Mouse (Mus musculus): ENCODE measurements around the gene Slc6a8. TPM values are rescaled to one million over a fixed set of nuclear protein-coding genes. Genes with fewer than 3 reads are reported as not detected.

Gene Slc6a8
- polyA plus RNA-seq, 2 experiments from 2014 or later = 0.36 to 0.61 TPM

DNA sequence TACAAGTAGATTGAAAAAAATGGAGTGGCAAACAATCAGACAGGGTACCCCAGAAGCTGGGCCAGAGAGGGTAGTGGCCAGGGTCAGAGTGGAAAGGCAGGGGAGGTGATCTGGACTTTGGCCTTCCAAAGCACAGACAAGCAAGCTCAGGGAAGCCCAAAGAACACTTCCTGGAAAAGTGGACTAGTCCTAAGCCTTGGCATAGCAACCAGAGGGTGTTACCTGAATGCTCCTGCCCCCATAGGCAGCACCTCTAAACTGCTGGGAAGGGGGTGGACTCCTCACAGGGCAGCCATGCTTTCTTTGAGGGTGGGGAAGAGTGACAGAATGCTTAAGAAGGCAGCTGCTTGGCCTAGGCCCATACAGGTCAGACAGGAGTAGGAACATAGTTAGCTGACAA, 12.0 kb downstream of the Slc6a8 start:
- no peak for ATAC-seq

GRCm38 (mm10) chrX:73685629-73686028, 12.7 kb downstream of the Slc6a8 start:
- ATAC-seq = no peak

- ATAC-seq = peak; percentile 32
Observed at GRCm38 (mm10) chrX:73690917-73691629, 18.1 kb downstream of the Slc6a8 start.

DNA sequence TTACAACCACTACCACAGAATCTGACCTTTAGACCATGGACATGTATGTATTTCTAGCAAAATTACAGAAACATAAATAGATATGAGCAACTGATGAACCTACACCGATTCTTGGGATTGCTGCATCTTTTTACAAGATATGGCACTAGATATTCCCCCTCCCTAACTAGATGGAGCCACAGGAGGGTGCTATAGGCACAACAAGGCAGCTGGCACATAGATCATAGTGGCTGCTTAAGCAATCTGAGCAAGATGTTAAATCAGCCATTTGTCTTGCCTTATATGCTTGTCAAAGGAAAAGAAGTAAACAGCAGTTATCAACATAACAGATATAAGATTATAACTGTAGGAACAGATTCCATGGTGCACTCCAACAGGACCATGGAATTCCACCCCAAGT, 27.5 kb downstream of the Slc6a8 start:
- no peak for ATAC-seq

DNA sequence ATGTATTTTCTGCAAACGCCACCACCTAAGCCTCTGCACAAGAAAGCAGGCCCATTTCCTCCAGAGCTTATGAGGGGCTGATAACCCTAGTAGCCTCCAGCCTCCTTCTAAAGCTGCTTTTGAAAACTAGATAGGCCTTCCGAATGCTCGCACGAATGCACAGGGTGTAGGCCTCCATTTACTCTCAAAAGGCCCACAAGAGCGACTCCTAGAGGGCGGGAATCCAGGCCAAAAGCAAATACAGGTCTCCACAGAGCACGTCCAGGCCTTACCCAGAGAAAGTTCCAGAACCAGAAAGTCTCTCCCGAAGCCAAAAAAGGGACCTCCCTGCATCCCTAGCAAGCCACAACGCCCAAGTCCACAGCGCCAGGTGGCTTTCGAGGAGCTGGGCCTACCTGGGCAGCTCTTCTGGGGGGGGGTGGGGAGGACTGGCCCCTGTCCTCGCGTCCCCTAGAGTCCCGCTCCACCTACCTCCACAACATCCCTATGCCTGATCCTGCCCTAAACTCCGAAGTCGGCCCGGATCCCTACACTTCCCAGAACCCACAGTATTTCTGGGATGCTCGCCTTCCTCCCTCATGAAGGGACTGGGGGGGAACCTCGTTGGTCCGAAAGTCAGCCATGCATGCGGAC, 42.6 kb downstream of the Slc6a8 start:
- no peak for ATAC-seq

DNA sequence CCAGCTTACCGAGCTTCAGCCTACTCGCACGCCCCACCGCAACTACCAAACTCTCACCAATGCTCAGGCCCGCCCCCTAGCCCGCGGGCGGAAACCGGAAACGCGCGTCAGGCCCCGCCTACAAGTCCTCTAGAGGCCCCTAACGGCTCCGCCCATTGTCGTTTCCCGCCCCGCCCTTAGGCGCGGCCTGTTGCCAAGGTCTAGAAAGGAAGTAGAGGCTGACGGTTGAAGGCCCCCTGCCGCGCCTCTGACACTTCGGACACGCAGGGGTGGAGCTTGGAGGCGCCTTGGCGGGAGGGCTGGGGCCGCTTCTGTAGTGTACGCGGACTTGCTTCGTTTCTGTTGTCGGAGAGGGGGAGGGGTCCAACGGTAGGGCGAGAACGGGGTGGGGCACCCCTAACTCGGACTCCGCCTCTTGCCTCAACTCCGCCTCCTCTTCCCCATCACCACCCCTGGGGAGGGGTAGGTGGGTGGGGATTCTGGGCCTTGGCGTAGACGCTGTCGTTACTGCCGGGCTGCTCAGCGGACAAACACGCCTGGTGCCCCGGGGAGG, 43.2 kb downstream of the Slc6a8 start, which contains the start of the genes Bcap31 and Abcd1:
TSS of gene Bcap31 (minus strand) at position 67 of the 553 bp plus-strand sequence.
TSS of gene Abcd1 (plus strand) at position 489 of the 553 bp plus-strand sequence.
- peak; percentile 86 for ATAC-seq

DNA sequence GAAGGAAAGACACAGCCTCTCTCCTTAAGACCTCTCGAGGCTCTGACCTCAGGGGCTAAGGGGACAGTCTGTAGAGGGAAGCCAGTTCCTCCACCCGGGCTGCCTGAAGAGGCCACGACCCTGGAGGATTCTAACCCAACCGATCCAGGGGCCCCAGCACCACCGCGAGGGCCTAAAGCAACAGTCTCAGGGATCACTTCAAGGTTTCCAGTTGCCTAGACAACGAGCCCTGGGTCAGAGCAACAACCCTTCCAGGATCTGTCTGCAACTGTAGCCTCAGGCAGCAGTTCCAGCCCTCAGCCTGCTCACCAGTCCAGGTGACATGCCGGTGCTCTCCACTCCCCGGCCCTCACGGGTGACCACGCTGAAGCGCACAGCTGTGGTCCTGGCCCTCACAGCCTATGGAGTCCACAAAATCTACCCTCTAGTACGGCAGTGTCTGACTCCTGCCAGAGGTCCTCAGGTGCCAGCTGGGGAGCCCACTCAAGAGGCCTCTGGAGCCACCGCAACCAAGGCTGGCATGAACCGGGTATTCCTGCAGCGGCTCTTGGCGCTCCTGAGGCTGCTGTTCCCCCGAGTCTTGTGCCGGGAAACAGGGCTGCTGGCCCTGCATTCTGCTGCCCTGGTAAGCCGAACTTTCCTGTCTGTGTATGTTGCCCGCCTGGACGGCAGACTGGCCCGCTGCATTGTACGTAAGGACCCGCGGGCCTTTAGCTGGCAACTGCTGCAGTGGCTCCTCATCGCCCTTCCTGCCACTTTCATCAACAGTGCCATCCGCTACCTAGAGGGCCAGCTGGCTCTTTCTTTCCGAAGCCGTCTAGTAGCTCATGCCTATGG, 44.0 kb downstream of the Slc6a8 start:
- no peak for ATAC-seq

DNA sequence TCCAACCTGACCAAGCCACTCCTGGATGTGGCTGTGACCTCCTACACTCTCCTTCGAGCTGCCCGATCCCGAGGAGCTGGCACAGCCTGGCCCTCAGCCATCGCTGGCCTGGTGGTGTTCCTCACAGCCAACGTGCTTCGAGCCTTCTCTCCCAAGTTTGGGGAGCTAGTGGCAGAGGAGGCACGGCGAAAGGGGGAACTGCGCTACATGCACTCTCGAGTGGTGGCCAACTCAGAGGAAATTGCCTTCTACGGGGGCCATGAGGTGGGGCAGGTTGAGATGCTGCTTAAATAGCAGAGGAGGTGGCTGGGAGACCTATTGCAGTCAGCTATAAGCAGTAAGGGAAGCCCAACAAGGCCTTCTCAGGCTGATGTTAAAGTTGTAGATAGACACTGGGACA, 44.7 kb downstream of the Slc6a8 start:
- ATAC-seq = no peak

DNA sequence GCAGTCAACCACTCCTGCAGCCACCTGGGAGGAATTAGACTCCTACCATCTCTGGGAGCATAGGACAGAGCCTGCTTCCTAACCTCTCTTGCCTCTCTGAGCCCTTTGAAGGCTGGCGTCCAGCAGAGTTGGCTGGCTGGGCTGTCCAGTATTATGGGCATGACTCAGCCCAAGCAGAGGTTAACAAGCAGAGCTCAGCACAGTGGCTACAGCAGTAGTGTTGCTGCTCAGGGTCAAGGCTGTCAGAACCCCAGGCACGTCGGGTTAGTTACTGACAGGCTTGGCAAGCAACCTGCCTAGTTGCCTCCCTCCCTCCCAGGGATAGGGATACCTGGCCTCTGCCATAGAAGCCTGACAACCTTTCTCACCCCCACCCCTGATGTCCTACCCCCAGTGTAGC, 45.3 kb downstream of the Slc6a8 start:
- ATAC-seq = no peak

DNA sequence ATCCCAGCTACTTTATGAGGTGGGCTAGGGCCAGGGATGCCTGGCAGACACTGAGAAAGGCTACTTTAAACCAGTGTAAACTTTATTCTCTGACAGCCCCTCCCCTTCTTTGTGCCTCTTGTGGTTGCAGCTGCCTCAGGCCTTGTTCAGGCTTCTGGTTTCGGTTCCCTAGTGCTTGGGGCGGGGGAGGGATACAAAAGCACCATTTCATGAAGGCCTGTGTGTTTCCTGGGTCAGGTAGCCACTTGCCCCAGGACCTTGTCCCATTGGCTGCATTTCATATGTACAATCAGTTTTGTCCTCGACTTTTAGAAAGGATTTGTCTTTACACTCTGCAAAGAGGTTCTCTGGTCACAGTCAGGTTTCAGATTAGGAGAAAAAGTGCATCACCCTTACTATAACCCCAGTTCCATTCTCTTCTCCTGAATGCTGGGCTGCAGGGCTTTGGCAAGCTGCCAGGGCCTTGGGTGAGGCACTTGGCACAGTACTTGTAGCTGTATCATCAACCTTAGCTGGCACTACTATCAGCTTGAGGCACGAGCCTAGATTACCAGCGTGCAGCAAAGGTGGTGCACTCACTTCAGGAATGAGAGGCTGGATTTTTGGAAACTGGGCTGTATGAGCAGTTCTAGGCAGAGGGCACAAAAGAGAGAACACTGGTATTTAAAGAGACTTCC, 45.9 kb downstream of the Slc6a8 start:
- peak; percentile 15 for ATAC-seq

- ATAC-seq = no peak
Observed at GRCm38 (mm10) chrX:73730908-73731307, 58.0 kb downstream of the Slc6a8 start.

Other genes with a start within 250 kb of the Slc6a8 start
- gene Trex2, start 237.8 kb upstream of the Slc6a8 start, polyA plus RNA-seq (2017; shearing (Covaris generic)) = not detected
- gene Haus7, start 214.1 kb upstream of the Slc6a8 start, polyA plus RNA-seq (2017; shearing (Covaris generic)) = 10 to 100 TPM; 33.0 to 34.5 TPM
- not detected for gene Bgn, start 189.5 kb upstream of the Slc6a8 start, polyA plus RNA-seq (2017; shearing (Covaris generic))
- not detected for gene Atp2b3, start 170.1 kb upstream of the Slc6a8 start, polyA plus RNA-seq (2017; shearing (Covaris generic))
- gene Dusp9, start 33.7 kb upstream of the Slc6a8 start, polyA plus RNA-seq (2017; shearing (Covaris generic)) = under 1 TPM in 1 of 2 experiments, not detected in 1; 0.23 TPM
- gene Pnck, start 13.0 kb upstream of the Slc6a8 start, polyA plus RNA-seq (2017; shearing (Covaris generic)) = 1 to 10 TPM in 1 of 2 experiments, not detected in 1; 1.8 TPM
- 100 to 1,000 TPM; 270 to 336 TPM for gene Bcap31, start 43.0 kb downstream of the Slc6a8 start, polyA plus RNA-seq (2017; shearing (Covaris generic))
- 10 to 100 TPM; 22.3 to 34.1 TPM for gene Abcd1, start 43.4 kb downstream of the Slc6a8 start, polyA plus RNA-seq (2017; shearing (Covaris generic))
- not detected for gene Plxnb3, start 83.9 kb downstream of the Slc6a8 start, polyA plus RNA-seq (2017; shearing (Covaris generic))
- gene Srpk3, start 101.3 kb downstream of the Slc6a8 start, polyA plus RNA-seq (2017; shearing (Covaris generic)) = 1 to 10 TPM in 1 of 2 experiments, not detected in 1; 1.7 TPM
- 100 to 1,000 TPM; 167 to 173 TPM for gene Idh3g, start 113.7 kb downstream of the Slc6a8 start, polyA plus RNA-seq (2017; shearing (Covaris generic))
- gene Ssr4, start 113.9 kb downstream of the Slc6a8 start, polyA plus RNA-seq (2017; shearing (Covaris generic)) = 100 to 1,000 TPM; 233 to 244 TPM
- under 1 TPM; 0.11 to 0.13 TPM for gene Pdzd4, start 151.8 kb downstream of the Slc6a8 start, polyA plus RNA-seq (2017; shearing (Covaris generic))
- 1 to 10 TPM; 1.8 to 2.7 TPM for gene Avpr2, start 219.0 kb downstream of the Slc6a8 start, polyA plus RNA-seq (2017; shearing (Covaris generic))
- 1 to 10 TPM; 8.8 to 9.8 TPM for gene L1cam, start 223.0 kb downstream of the Slc6a8 start, polyA plus RNA-seq (2017; shearing (Covaris generic))
- 100 to 1,000 TPM; 116 to 144 TPM for gene Arhgap4, start 248.7 kb downstream of the Slc6a8 start, polyA plus RNA-seq (2017; shearing (Covaris generic))
- 100 to 1,000 TPM; 185 to 192 TPM for gene Naa10, start 248.8 kb downstream of the Slc6a8 start, polyA plus RNA-seq (2017; shearing (Covaris generic))